Mouse (Mus musculus): ENCODE data around the gene Lamtor1.
"Not testable (repeated sequence)": the region's sequence is repeated elsewhere in the genome, so short reads cannot be mapped to it uniquely, and the experiment has no call there.

The Lamtor1 gene

DNA sequence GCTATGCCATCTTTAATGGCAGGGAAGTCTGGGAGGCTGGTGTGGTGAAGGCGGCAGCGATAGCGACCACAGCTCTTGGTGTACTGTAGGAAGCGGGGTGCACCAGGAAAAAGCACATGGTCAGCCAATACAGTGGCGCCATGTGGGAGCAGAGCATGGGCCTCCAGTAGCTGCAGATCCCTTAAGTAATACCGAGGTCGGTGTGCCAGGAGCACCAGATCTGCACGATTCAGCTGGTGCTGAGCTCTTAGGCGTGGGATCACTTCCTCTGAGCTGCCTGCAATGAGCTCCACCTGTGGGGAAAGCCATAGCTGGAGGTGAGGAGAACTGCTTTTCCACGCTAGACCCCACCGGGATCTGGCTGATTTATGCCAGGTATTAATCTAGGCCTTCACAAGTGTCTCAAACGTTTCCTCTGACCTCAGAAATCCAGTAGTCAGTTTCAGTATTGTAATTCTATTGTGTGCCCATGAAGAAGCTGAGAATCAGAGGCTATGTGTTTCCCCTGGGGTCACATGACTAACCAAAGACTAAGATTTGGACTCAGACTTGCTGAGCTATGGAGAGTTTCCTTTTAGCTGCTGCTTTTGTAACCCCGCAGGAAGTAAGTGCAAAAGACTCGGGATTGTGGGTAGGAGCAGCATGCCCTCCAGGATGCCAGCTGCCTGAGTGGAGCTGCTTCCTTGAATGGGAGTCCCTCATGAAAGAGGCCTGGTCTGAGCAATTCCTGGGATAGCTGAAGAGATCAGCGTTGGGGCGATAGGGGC, 5.2 kb upstream of the Lamtor1 start:
- no peak for DNase-seq

DNA sequence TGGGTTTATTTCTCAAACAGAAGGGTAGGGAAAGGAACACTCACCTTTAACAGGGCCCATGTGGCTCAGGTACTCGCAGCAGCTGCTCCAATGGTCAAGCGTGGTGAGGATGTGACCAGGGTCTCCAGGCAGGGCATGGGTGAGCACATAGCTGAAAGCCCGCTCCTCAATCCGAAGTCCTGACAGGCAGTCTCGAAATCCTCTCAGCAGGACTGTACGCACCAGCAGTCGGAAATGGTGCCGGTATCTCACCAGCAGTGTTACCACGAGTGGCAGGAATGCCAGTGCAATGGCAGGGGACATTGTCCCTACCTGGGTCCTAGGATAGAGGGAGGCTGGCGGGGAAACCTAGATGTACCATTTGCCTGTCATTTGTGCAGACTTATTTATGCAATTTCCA, 3.7 kb upstream of the Lamtor1 start:
- no peak for DNase-seq

- no peak for DNase-seq
These were observed 2.9 kb upstream of the Lamtor1 start for GRCm38 (mm10) chr7:101902846-101903245.

DNA sequence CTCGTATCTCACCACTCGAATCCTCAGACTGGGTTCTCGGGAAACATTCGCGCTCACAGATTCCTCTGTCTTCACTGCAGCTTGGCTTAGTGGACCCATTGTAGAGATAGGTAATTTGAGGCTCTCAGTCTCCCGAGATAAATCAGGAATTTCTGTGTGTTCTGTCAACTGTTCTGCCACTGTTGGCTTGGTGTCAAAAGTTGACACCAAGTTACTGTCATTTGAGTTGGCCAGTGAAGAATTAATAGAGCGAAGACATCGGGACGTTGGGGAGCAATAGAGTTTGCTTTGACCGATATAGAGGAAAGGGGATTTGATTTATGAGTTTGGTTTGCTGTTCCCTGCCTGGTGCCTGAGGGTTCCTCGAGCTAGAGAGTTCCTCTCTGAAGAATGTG, 580 bp downstream of the Lamtor1 start, which contains the start of gene Tomt:
Tomt (minus strand) TSS at position 73 of the 395 bp plus-strand sequence.
- DNase-seq = no peak

DNA sequence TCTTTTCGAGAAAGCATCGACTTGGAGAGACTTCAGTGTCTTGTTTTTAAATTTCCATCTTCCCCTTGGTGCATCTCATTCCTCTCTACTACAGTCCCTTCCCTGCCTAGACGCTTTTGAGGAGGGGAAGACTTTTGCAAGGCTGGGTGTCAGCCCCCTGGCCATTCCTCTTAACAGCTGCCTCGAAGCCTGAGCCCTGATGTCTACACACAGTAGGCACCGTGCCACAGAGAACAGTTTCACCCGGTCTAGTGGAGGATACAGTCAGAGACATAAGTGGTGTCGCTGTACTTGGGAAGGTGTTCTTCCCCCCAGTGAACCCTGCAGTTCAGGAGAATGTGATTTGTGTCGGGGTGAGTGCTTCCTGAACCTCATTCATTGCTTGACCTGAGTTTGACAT, 992 bp downstream of the Lamtor1 start:
- DNase-seq = peak in 1 of 2 experiments; percentile 40

- no peak for DNase-seq
These were observed 2.7 kb downstream of the Lamtor1 start for GRCm38 (mm10) chr7:101908367-101908766.

DNA sequence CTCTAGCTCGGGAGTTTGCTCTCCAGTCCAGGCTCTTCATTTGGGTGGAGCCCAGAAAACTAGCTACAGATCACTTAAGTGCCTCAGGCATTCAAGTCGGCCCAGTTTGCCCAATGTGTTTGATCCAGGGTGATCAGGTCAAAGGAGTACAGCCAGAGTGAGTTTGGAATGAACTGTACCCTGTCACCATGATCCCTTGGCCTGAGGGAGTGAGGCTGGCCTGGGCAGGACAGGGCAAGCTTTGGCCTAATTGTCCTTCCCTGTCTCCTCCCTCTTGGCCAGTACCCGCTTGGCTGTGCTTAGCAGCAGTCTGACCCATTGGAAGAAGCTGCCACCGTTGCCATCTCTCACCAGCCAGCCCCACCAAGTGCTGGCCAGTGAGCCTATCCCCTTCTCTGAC, 4.4 kb downstream of the Lamtor1 start:
- no peak for DNase-seq

DNA sequence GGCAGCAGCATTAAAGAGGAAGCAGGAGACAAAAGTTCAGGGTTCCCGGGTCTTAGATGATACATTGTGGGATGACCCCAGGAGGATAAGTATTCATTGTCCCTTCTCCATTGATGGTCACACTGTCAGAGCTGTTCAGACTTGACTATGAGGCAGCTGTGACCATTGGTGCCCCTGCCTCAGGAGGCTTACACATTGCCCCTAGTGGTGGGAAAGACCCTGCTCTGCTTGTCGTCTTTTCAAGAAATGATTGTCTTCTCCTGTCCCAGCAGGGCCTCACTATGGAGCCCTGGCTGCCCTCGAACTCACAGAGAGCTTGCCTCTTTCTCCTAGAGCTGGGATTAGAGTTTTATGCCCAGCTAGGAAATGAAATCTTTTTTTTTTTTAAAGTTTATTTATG, 6.3 kb downstream of the Lamtor1 start:
- no peak for DNase-seq

DNA sequence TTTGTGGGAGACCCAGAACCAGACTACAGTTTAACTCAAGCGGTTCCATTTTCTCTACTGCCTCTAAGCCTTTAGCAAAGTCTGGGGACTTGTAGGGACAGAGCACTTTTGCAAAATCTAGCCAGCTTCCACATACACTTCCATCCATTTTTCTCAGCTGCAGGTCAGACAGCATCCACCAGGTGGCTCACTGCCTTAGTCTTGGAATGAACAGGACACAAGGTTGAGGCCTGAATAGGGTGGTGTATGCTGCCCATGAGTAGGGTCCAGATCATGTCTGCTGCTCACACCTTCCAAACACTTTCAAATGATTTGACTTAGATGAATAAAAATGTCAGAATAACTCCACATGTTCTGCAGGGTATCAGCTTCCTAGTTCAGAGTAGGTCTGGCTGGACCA, 12.4 kb downstream of the Lamtor1 start:
- peak; percentile 84 to 86 for DNase-seq

GRCm38 (mm10) chr7:101925892-101926291, 20.2 kb downstream of the Lamtor1 start:
- DNase-seq = not testable (repeated sequence)

DNA sequence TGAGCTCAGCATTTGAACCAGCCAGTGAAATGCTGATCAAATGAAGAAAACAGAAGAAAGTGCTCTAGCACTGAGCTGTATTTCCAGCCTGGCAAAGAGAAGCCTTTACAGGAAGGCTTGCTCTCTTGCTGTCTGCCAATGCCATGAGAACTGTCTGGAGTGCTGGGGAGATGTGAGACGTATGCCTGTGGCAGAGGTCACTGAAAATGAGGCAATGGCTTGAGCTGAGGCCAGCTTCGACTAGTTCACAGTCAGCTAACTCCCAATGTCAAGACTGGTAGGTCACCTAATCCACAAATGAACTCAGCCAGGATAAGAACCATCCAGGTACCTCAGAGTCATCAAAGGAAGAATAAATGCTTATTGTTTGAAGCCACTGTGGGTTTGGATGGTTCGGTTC, 22.4 kb downstream of the Lamtor1 start:
- DNase-seq = no peak

GRCm38 (mm10) chr7:101932551-101932950, 26.8 kb downstream of the Lamtor1 start:
- no peak for DNase-seq

DNA sequence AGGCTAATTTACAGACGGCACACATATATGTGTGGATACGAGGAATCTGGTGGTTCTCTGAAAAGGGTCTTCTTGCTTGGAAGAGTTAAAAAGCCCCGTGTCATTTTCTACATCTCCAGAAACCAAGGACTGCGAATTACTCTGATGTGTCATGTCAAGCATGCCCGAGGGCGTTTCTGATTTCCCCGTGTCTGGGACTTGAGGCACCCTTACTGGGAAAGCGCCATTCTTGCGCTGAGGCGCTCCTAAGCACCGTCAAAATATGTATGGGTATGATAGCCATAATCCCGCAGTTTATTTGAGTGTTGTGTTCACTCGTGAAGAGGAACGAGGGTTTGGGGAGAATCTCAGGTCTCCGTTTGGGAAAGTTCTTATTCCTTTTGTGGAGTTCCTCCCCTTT, 27.6 kb downstream of the Lamtor1 start:
- DNase-seq = peak in 1 of 2 experiments; percentile 37

- peak; percentile 95 to 97 for DNase-seq
These were observed 28.1 kb downstream of the Lamtor1 start, which contains the start of the genes Lrrc51 and Numa1 for GRCm38 (mm10) chr7:101933751-101934240. Lrrc51 (minus strand) TSS chr7:101933895. Numa1 (plus strand) TSS chr7:101934111.

GRCm38 (mm10) chr7:101935957-101936356, 30.3 kb downstream of the Lamtor1 start:
- DNase-seq = peak; percentile 14 to 25

- no peak for DNase-seq
These were observed 31.3 kb downstream of the Lamtor1 start for GRCm38 (mm10) chr7:101936996-101937395.

- peak; percentile 93 to 94 for DNase-seq
These were observed 31.9 kb downstream of the Lamtor1 start for GRCm38 (mm10) chr7:101937569-101937968.

DNA sequence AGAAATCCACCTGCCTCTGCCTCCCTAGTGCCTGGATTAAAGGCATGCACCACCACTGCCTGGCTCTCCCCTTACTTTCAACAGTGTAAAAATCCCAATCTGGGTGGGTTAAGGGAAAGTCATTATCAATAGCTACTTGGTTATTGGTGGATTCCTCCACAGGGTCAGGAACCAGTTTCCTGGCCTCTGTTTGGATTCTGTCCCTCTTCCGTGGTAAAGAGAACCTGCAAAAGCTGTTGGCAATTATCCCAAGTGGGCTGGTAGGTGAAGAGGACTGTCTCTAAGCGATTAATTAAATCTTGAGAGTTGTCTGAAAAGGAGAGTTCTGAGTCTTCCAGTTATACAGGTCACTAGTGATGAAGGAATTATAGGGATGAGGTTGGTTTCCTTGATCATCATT, 32.6 kb downstream of the Lamtor1 start:
- peak in 1 of 2 experiments; percentile 42 for DNase-seq

- DNase-seq = no peak
These were observed 34.1 kb downstream of the Lamtor1 start for GRCm38 (mm10) chr7:101939758-101940157.

GRCm38 (mm10) chr7:101949008-101949407, 43.3 kb downstream of the Lamtor1 start:
- DNase-seq = not testable (repeated sequence)

GRCm38 (mm10) chr7:101951648-101952047, 45.9 kb downstream of the Lamtor1 start:
- DNase-seq = no peak

DNA sequence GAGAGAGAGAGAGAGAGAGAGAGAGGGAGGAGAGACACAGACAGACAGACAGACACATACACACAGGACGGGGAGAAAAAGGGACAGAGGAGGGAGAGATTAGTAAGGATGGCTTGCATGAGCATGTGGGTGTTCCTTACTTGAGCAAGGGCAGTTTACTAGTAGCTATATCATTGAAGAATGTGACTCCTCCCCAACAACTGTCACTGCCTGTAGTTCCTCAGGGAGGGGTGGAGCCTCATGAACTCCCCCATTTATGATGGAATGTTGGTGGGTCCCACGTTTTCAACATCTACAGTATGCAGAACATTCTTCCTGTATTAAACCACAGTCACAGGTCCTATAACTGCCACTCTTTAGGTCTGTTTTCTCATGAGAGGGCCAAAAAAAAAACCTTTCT, 46.4 kb downstream of the Lamtor1 start:
- DNase-seq = no peak

- no peak for DNase-seq
These were observed 48.5 kb downstream of the Lamtor1 start for GRCm38 (mm10) chr7:101954163-101954562.

GRCm38 (mm10) chr7:101955276-101955675, 49.6 kb downstream of the Lamtor1 start:
- no peak for DNase-seq

All from cerebellum, postnatal 14 days (tissue).